Mouse (Mus musculus) erythroblast, embryonic 14.5 days (primary cell): ENCODE measurements at regions not wholly inside any gene's neighbourhood (a gene's known extent, or its start where the extent isn't known, plus 50 kb on each side); places are given as distances from the start of the nearest gene placed in this dataset.

Source experiments
- H3K27me3 ChIP-seq: 2 replicates; pipeline ENCODE4 v1.6.1; 2012; ENCODE audit warnings: inconsistent platforms; ENCODE audit not compliant: control insufficient read depth
- H3K36me3 ChIP-seq: 2 replicates; pipeline ENCODE4 v1.6.1; 2012; ENCODE audit warnings: mild to moderate bottlenecking, inconsistent platforms; ENCODE audit not compliant: control insufficient read depth
- H3K4me1 ChIP-seq: 2 replicates; pipeline ENCODE4 v1.6.1; 2012; ENCODE audit warnings: inconsistent platforms; ENCODE audit not compliant: control insufficient read depth
- H3K4me3 ChIP-seq: replicated peaks from 2 replicates; pipeline ENCODE3; 2012; ENCODE audit warnings: moderate library complexity, mild to moderate bottlenecking, inconsistent platforms
- H3K9me3 ChIP-seq: 2 replicates; pipeline ENCODE4 v1.6.1; 2012; ENCODE audit warnings: low read length, inconsistent platforms, mixed read lengths; ENCODE audit not compliant: control insufficient read depth
- GATA1 ChIP-seq: IDR thresholded peaks from 2 replicates; pipeline ENCODE4 v1.6.1; 2012; ENCODE audit warnings: low read length, inconsistent platforms, mixed read lengths
- TAL1 ChIP-seq: IDR thresholded peaks from 3 replicates; pipeline ENCODE4 v1.6.1; 2012; ENCODE audit warnings: low read length, inconsistent platforms, mixed read lengths

- H3K4me1 ChIP-seq: no peaks in the 10 kb centered on the region
- peaks cover 3% of the 10 kb centered on the region; the same call in 1 of the 2 replicates for H3K9me3 ChIP-seq
These were observed 62.0 kb upstream of the Nkd1 start for GRCm38 (mm10) chr8:88459197-88459596.

GRCm38 (mm10) chr8:88467756-88468155, 53.4 kb upstream of the Nkd1 start:
- Histone ChIP-seq H3K36me3 (no peaks in the 10 kb centered on the region), H3K4me1 (no peaks in the 10 kb centered on the region), H3K27me3 (no peaks in the 10 kb centered on the region), H3K4me3 (no peak overlapping the region), H3K9me3 (no peaks in the 10 kb centered on the region)
- TF ChIP-seq TAL1 (no peak), GATA1 (no peak)

More at GRCm38 (mm10) chr8:88459197-88459596, 62.0 kb upstream of the Nkd1 start:
- Histone ChIP-seq H3K27me3 (peaks cover 22% of the 10 kb centered on the region), H3K36me3 (no peaks in the 10 kb centered on the region), H3K4me3 (no peak overlapping the region)
- TF ChIP-seq TAL1: no peak

GRCm38 (mm10) chr8:88470931-88471455, 50.2 kb upstream of the Nkd1 start:
- Histone ChIP-seq H3K4me1 (no peaks in the 10 kb centered on the region), H3K36me3 (no peaks in the 10 kb centered on the region), H3K9me3 (no peaks in the 10 kb centered on the region), H3K27me3 (no peaks in the 10 kb centered on the region), H3K4me3 (no peak overlapping the region)
- TF ChIP-seq GATA1 (no peak), TAL1 (no peak)
